Mouse (Mus musculus): Measurements from ENCODE around the gene Tprkb.

DNA sequence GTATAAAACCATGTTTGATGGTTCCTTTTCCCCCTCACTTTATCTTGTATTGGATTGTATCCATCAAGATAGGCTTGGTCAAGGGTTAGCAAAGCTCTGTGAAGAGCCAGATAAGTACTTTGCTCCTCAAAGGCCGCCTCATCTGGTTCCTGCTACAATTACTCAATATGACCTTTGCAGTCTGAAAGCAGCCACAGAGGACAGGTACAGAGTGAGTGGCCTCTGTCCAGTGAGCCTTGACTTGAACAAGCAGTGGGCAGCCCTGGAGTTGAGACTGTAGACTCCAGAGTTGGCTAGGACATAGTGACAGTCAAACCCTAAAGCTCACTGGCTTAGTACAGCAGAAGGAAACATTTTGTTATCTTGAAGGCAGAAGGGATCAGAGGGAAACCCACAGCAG lies 17.6 kb downstream of the Tprkb start:
- TF ChIP-seq CTCF (IDR thresholded peaks at IDR 0.05; ENCODE audit: low read depth) (no peak), EP300 (IDR thresholded peaks at IDR 0.05; ENCODE audit: low read depth) (no peak)

Measured in liver, postnatal 0 days (tissue).